Mouse (Mus musculus): Measurements from ENCODE around the gene Smpd3. TPM values are rescaled to one million over a fixed set of nuclear protein-coding genes. Genes with fewer than 3 reads are reported as not detected.
A peak's percentile ranks its signal among the peaks of the same experiment; 100 is the strongest.

Smpd3 gene
- polyA plus RNA-seq, 1 experiment: 1.1 TPM

GRCm38 (mm10) chr8:106262343-106262742, 75.4 kb downstream of the Smpd3 start:
- Histone ChIP-seq H3K27me3 (replicated peaks; ENCODE audit: control insufficient read depth, insufficient read depth, low read length) (no peaks in the 10 kb centered on the region), H3K4me1 (ENCODE audit: control insufficient read depth, insufficient read depth, low read length) (no peaks in the 10 kb centered on the region), H3K4me3 (ENCODE audit: insufficient read depth, low read depth, low read length) (no peak overlapping the region), H3K36me3 (ENCODE audit: control insufficient read depth, insufficient read depth, low read length) (no peaks in the 10 kb centered on the region), H3K27ac (ENCODE audit: insufficient read depth, low read depth, low read length) (no peak overlapping the region)
- no peak for TF ChIP-seq POLR2A (IDR thresholded peaks at IDR 0.05; ENCODE audit: low read depth, low read length)
- no peak for TF ChIP-seq CTCF (conservative IDR thresholded peaks at IDR 0.05; ENCODE audit: insufficient read depth, insufficient read length, low read depth, low read length)
- WGBS: 51% methylated on average over 5 of the region's 5 CpGs
- no peak for DNase-seq

- H3K27me3 ChIP-seq (replicated peaks; ENCODE audit: control insufficient read depth, insufficient read depth, low read length): no peaks in the 10 kb centered on the region
- TF ChIP-seq CTCF (conservative IDR thresholded peaks at IDR 0.05; ENCODE audit: insufficient read depth, insufficient read length, low read depth, low read length) (no peak), POLR2A (IDR thresholded peaks at IDR 0.05; ENCODE audit: low read depth, low read length) (no peak)
- no peaks in the 10 kb centered on the region for H3K36me3 ChIP-seq (ENCODE audit: control insufficient read depth, insufficient read depth, low read length)
- no peak overlapping the region for H3K4me3 ChIP-seq (ENCODE audit: insufficient read depth, low read depth, low read length)
- no peak overlapping the region for H3K27ac ChIP-seq (ENCODE audit: insufficient read depth, low read depth, low read length)
- DNase-seq: no peak
- H3K4me1 ChIP-seq (ENCODE audit: control insufficient read depth, insufficient read depth, low read length): no peaks in the 10 kb centered on the region
- WGBS: 92% methylated on average over 4 of the region's 4 CpGs
These were observed 76.9 kb downstream of the Smpd3 start for GRCm38 (mm10) chr8:106260894-106261293.

GRCm38 (mm10) chr8:106259579-106260255, 78.1 kb downstream of the Smpd3 start:
- no peaks in the 10 kb centered on the region for H3K36me3 ChIP-seq (ENCODE audit: control insufficient read depth, insufficient read depth, low read length)

GRCm38 (mm10) chr8:106258169-106258568, 79.6 kb downstream of the Smpd3 start:
- WGBS: 61% methylated on average over 1 of the region's 1 CpGs
- H3K36me3 ChIP-seq (ENCODE audit: control insufficient read depth, insufficient read depth, low read length): no peaks in the 10 kb centered on the region
- H3K27me3 ChIP-seq (replicated peaks; ENCODE audit: control insufficient read depth, insufficient read depth, low read length): no peaks in the 10 kb centered on the region
- TF ChIP-seq POLR2A (IDR thresholded peaks at IDR 0.05; ENCODE audit: low read depth, low read length): no peak
- TF ChIP-seq CTCF (conservative IDR thresholded peaks at IDR 0.05; ENCODE audit: insufficient read depth, insufficient read length, low read depth, low read length): peak; percentile 48
- H3K4me1 ChIP-seq (ENCODE audit: control insufficient read depth, insufficient read depth, low read length): no peaks in the 10 kb centered on the region
- peak; percentile 5 for DNase-seq
- no peak overlapping the region for H3K4me3 ChIP-seq (ENCODE audit: insufficient read depth, low read depth, low read length)
- no peak overlapping the region for H3K27ac ChIP-seq (ENCODE audit: insufficient read depth, low read depth, low read length)

More at GRCm38 (mm10) chr8:106259579-106260255, 78.1 kb downstream of the Smpd3 start:
- H3K4me3 ChIP-seq (ENCODE audit: insufficient read depth, low read depth, low read length): no peak overlapping the region
- no peak for DNase-seq
- no peaks in the 10 kb centered on the region for H3K27me3 ChIP-seq (replicated peaks; ENCODE audit: control insufficient read depth, insufficient read depth, low read length)
- TF ChIP-seq POLR2A (IDR thresholded peaks at IDR 0.05; ENCODE audit: low read depth, low read length) (no peak), CTCF (conservative IDR thresholded peaks at IDR 0.05; ENCODE audit: insufficient read depth, insufficient read length, low read depth, low read length) (no peak)
- 93% methylated on average over 10 of the region's 10 CpGs for WGBS
- H3K4me1 ChIP-seq (ENCODE audit: control insufficient read depth, insufficient read depth, low read length): no peaks in the 10 kb centered on the region
- H3K27ac ChIP-seq (ENCODE audit: insufficient read depth, low read depth, low read length): no peak overlapping the region

GRCm38 (mm10) chr8:106250186-106250585, 87.6 kb downstream of the Smpd3 start:
- Histone ChIP-seq H3K36me3 (ENCODE audit: control insufficient read depth, insufficient read depth, low read length) (no peaks in the 10 kb centered on the region), H3K4me1 (ENCODE audit: control insufficient read depth, insufficient read depth, low read length) (no peaks in the 10 kb centered on the region), H3K4me3 (ENCODE audit: insufficient read depth, low read depth, low read length) (no peak overlapping the region), H3K27ac (ENCODE audit: insufficient read depth, low read depth, low read length) (no peak overlapping the region), H3K27me3 (replicated peaks; ENCODE audit: control insufficient read depth, insufficient read depth, low read length) (no peaks in the 10 kb centered on the region)
- WGBS: 81% methylated on average over 4 of the region's 4 CpGs
- no peak for DNase-seq
- TF ChIP-seq CTCF (conservative IDR thresholded peaks at IDR 0.05; ENCODE audit: insufficient read depth, insufficient read length, low read depth, low read length) (no peak), POLR2A (IDR thresholded peaks at IDR 0.05; ENCODE audit: low read depth, low read length) (no peak)

- peak; percentile 82 for DNase-seq
- 52% methylated on average over 5 of the region's 5 CpGs for WGBS
These were observed 100.7 kb downstream of the Smpd3 start for GRCm38 (mm10) chr8:106237106-106237505.

GRCm38 (mm10) chr8:106234567-106235261, 103.1 kb downstream of the Smpd3 start:
- no peak for DNase-seq
- Histone ChIP-seq H3K27ac (ENCODE audit: insufficient read depth, low read depth, low read length) (no peak overlapping the region), H3K4me1 (ENCODE audit: control insufficient read depth, insufficient read depth, low read length) (peaks cover 4% of the 10 kb centered on the region), H3K27me3 (replicated peaks; ENCODE audit: control insufficient read depth, insufficient read depth, low read length) (no peaks in the 10 kb centered on the region), H3K36me3 (ENCODE audit: control insufficient read depth, insufficient read depth, low read length) (no peaks in the 10 kb centered on the region; the same call in 1 of the 2 replicates), H3K4me3 (ENCODE audit: insufficient read depth, low read depth, low read length) (no peak overlapping the region)
- 85% methylated on average over 17 of the region's 17 CpGs for WGBS
- no peak for TF ChIP-seq CTCF (conservative IDR thresholded peaks at IDR 0.05; ENCODE audit: insufficient read depth, insufficient read length, low read depth, low read length)

More at GRCm38 (mm10) chr8:106237106-106237505, 100.7 kb downstream of the Smpd3 start:
- Histone ChIP-seq H3K4me1 (ENCODE audit: control insufficient read depth, insufficient read depth, low read length) (peaks cover 4% of the 10 kb centered on the region), H3K27ac (ENCODE audit: insufficient read depth, low read depth, low read length) (no peak overlapping the region), H3K36me3 (ENCODE audit: control insufficient read depth, insufficient read depth, low read length) (no peaks in the 10 kb centered on the region; the same call in 1 of the 2 replicates), H3K4me3 (ENCODE audit: insufficient read depth, low read depth, low read length) (no peak overlapping the region), H3K27me3 (replicated peaks; ENCODE audit: control insufficient read depth, insufficient read depth, low read length) (no peaks in the 10 kb centered on the region)
- TF ChIP-seq CTCF (conservative IDR thresholded peaks at IDR 0.05; ENCODE audit: insufficient read depth, insufficient read length, low read depth, low read length) (no peak), POLR2A (IDR thresholded peaks at IDR 0.05; ENCODE audit: low read depth, low read length) (no peak)

Data from kidney, adult 2 months (tissue).